Mouse (Mus musculus) heart, postnatal 0 days (tissue): Measurements from ENCODE around the gene Onecut1. TPM values are rescaled to one million over a fixed set of nuclear protein-coding genes. Genes with fewer than 3 reads are reported as not detected.

Experiments
- ATAC-seq: fragments of 200-750 bp; cut with Nextera tagmentation; 2 replicates; pipeline ENCODE4 v1.8.0; 2017; ENCODE audit warnings: low read depth, moderate number of reproducible peaks, moderate library complexity; ENCODE audit not compliant: insufficient read depth
- DNase-seq: peaks from one replicate; pipeline ENCODE4 v3.0.0-alpha.2; 2016; ENCODE audit warnings: low spot score
- H3K27ac ChIP-seq: fragments of 300-500 bp; sonication (generic); 2 replicates; pipeline ENCODE4 v1.5.1; 2014; ENCODE audit warnings: low read depth, mild to moderate bottlenecking
- H3K27me3 ChIP-seq: fragments of 300-500 bp; sonication (generic); 2 replicates; pipeline ENCODE4 v1.6.1; 2014; ENCODE audit warnings: low read length, mixed read lengths; ENCODE audit not compliant: control insufficient read depth, insufficient read depth
- H3K36me3 ChIP-seq: fragments of 300-500 bp; sonication (generic); replicated peaks from 2 replicates; pipeline ENCODE4 v1.6.1; 2014; ENCODE audit warnings: low read length, mixed read lengths; ENCODE audit not compliant: control insufficient read depth, insufficient read depth
- H3K4me1 ChIP-seq: fragments of 300-500 bp; sonication (generic); 2 replicates; pipeline ENCODE4 v1.6.1; 2014; ENCODE audit warnings: antibody characterized with exemption; ENCODE audit not compliant: control insufficient read depth, insufficient read depth
- H3K4me2 ChIP-seq: fragments of 300-500 bp; sonication (generic); 2 replicates; pipeline ENCODE4 v1.6.1; 2014; ENCODE audit warnings: low read depth, mild to moderate bottlenecking, low read length, moderate library complexity
- H3K4me3 ChIP-seq: fragments of 300-500 bp; sonication (generic); 2 replicates; pipeline ENCODE4 v1.5.1; 2014; ENCODE audit warnings: low read depth, low read length
- H3K9ac ChIP-seq: fragments of 300-500 bp; sonication (generic); replicated peaks from 2 replicates; pipeline ENCODE4 v1.6.1; 2014; ENCODE audit warnings: low read depth, low read length, mixed read lengths
- H3K9me3 ChIP-seq: fragments of 300-500 bp; sonication (generic); replicated peaks from 2 replicates; pipeline ENCODE4 v1.6.1; 2016; ENCODE audit warnings: low read length; ENCODE audit not compliant: control insufficient read depth
- CTCF ChIP-seq: IDR thresholded peaks from 2 replicates; pipeline ENCODE4 v1.5.1; 2016; ENCODE audit warnings: antibody characterized with exemption, control low read depth, low read depth
- EP300 ChIP-seq: IDR thresholded peaks from 2 replicates; pipeline ENCODE4 v1.6.1; 2016; ENCODE audit warnings: antibody characterized with exemption, low read depth
- WGBS: fragments of 180-500 bp; shearing (Covaris S2); extraction: QIAGEN DNeasy Blood & Tissue Kit; methylation state at CpG from one replicate; pipeline ENCODE4 v1.1.7; 2014; 5-methylcytosine and 5-hydroxymethylcytosine counted together
- polyA plus RNA-seq: library from polyadenylated mRNA; unstranded; fragments of >200 nt; fragmentation: Nextera tagmentation; extraction: Ambion mirVana; gene quantifications from 2 replicates; pipeline ENCODE4 v1.2.1, GENCODE M21; 2015
- total RNA-seq: library from RNA; depleted of rRNA; stranded (reverse); fragments of >200 nt; gene quantifications from 2 replicates; pipeline ENCODE4 v1.2.3, GENCODE M21; 2014; ENCODE audit warnings: low replicate concordance; rRNA removed

Gene Onecut1
- total and polyA plus RNA-seq, 2 experiments from 2014 or later, result not detected

DNA sequence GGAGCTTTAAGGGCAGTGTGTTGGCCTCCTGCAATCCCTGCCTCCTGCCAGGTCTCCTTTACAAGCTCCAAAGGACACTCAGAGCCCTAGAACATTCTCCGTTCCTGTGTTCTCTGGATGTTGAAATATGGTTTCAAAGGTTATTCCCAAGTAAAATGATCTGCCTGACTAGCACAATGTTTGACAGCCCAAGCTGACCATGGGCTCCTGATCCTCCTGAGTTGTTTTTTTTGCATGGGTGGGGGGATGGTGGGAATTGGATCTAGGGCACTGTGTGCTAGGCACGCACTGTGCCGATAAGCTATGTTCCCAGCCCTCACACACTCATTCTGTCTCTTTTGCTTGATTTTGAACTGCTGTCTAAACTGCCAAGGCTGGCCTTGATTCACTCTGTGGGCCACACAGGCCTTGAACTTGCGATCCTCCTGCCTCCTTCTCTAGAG lies 68.3 kb downstream of the Onecut1 start:
- WGBS, result 86% methylated on average over 4 of the region's 4 CpGs
- no peaks in the 10 kb centered on the region for H3K4me1 ChIP-seq

DNA sequence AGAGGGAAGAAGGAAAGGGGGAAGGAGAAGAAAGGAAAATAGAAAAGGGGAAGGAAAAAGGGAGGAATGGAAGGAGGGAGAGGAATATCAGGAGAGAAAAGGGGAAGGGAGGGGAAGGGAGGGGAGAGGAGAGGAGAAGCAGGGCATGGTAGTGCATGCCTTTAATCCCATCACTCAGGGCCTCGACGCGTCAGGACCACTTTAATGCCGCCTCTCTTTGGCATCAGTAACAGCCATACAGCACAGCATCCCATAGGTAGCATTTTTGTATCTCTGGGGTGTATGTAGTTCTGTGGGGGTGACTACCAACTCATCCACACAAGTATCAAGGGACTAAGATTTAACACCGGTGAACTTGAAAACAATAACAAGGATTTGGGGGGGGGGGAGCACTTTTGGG lies 68.9 kb downstream of the Onecut1 start:
- ATAC-seq, result no peak
- Histone ChIP-seq H3K4me1 (no peaks in the 10 kb centered on the region), H3K4me3 (no peak overlapping the region), H3K4me2 (no peak overlapping the region), H3K27ac (no peak overlapping the region), H3K27me3 (no peaks in the 10 kb centered on the region), H3K9ac (no peak overlapping the region), H3K36me3 (no peaks in the 10 kb centered on the region), H3K9me3 (no peaks in the 10 kb centered on the region)
- 88% methylated on average over 5 of the region's 5 CpGs for WGBS
- TF ChIP-seq CTCF (no peak), EP300 (no peak)
- no peak for DNase-seq

More for the DNA sequence above, 68.3 kb downstream of the Onecut1 start:
- TF ChIP-seq CTCF (no peak), EP300 (no peak)
- Histone ChIP-seq H3K9me3 (no peaks in the 10 kb centered on the region), H3K4me2 (no peak overlapping the region), H3K9ac (no peak overlapping the region), H3K4me3 (no peak overlapping the region), H3K27ac (no peak overlapping the region), H3K36me3 (no peaks in the 10 kb centered on the region), H3K27me3 (no peaks in the 10 kb centered on the region)
- ATAC-seq (no peak), DNase-seq (no peak)

DNA sequence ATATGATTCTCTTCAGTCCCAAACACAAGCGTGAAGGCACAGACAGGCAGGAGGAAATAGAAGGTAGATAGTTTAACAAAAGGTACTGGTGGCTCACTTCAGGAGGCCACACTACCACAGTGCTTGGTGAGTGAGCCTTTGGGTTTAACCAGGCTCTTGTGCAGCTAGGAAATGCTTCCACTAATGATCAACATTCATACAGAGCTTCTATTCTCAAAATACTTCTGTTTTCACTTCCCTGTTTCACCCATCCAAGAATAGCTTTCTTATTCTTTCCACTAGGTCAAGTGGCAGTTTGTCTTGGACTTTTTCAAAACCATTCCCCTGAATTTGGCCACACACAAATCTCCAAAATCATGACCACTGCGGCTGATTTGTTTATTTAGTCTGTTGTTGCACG lies 73.6 kb downstream of the Onecut1 start:
- Histone ChIP-seq H3K4me3 (no peak overlapping the region), H3K9ac (no peak overlapping the region), H3K9me3 (no peaks in the 10 kb centered on the region), H3K27ac (no peak overlapping the region), H3K36me3 (no peaks in the 10 kb centered on the region), H3K4me2 (no peak overlapping the region), H3K4me1 (no peaks in the 10 kb centered on the region), H3K27me3 (no peaks in the 10 kb centered on the region)
- DNase-seq, result no peak
- no peak for TF ChIP-seq EP300
- no peak for TF ChIP-seq CTCF
- WGBS, result 71% methylated on average over 3 of the region's 3 CpGs
- no peak for ATAC-seq

DNA sequence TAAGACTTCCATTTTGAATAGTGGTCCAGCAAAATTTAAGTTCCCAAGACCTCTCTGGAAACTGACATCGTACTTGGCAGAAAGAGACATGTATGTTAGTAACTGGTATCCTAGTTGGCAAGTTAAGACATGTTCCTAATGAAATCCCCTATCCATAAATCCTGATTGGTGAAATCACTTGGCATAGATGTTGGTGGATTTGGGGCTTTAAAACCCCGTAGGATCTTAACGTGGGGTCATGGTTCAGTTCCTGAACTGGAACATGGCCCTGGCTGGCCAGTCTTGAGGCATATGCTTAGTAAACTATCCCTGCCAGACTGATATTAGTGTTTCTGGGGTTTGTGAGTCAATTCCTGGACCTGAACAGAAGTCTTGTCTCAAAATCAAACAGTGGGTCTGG lies 76.0 kb downstream of the Onecut1 start:
- Histone ChIP-seq H3K36me3 (no peaks in the 10 kb centered on the region), H3K27ac (no peak overlapping the region), H3K4me2 (no peak overlapping the region), H3K27me3 (no peaks in the 10 kb centered on the region), H3K9ac (no peak overlapping the region), H3K4me3 (no peak overlapping the region), H3K9me3 (no peaks in the 10 kb centered on the region), H3K4me1 (no peaks in the 10 kb centered on the region)
- WGBS, result 87% methylated on average over 3 of the region's 3 CpGs
- DNase-seq (no peak), ATAC-seq (no peak)
- TF ChIP-seq EP300, result no peak
- TF ChIP-seq CTCF, result no peak

DNA sequence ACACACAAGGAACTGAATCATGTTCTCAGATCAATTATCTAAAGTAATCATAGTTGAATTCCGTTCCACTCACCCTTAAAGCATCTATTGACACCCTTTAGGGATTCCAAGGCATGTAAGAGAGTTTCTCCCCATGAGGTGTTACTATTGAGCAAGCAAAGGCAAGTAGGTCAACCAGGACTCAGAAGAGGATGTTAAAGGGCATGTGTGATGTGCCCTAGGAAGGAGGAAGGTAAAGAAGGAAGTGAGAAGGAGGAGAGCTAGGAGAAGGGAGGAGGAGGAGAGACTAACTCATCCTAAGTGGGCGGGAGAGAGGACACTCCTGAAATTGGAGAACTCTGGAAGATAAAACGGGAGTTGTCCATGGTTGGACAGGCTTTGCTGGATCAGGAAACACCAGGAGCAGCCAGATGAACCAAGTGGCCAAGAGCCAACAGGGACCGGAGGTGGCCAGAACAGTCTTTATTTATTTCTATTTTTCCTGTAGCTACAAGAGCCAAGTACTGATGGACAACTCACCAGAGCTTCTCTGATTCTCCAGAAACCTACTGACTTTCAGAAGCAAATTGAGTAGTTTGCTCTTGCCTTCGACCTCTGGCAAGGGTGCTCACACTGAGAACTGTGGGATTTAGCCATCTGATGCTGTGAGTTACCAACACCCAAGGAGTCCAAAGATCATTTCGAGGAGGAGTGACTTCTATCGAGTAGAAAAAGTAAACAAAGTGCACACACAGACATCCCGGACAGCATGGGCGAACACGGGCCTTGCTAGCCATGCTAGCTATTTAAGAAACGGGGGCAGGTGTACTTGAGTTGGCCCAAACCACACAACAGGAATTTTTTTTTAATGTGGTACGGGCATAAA lies 77.2 kb downstream of the Onecut1 start:
- H3K36me3 ChIP-seq, result no peaks in the 10 kb centered on the region
- H3K27me3 ChIP-seq, result no peaks in the 10 kb centered on the region
- no peak overlapping the region for H3K9ac ChIP-seq
- H3K4me2 ChIP-seq, result no peak overlapping the region
- DNase-seq (no peak), ATAC-seq (no peak)
- 72% methylated on average over 12 of the region's 12 CpGs for WGBS
- no peaks in the 10 kb centered on the region for H3K4me1 ChIP-seq
- H3K27ac ChIP-seq, result no peak overlapping the region
- H3K4me3 ChIP-seq, result no peak overlapping the region
- no peaks in the 10 kb centered on the region for H3K9me3 ChIP-seq
- TF ChIP-seq EP300 (no peak), CTCF (no peak)

Other genes starting within 250 kb of the Onecut1 start
- 14.4 and 20.8 TPM in 2 replicates for gene Fam214a, start 91.0 kb downstream of the Onecut1 start, total RNA-seq
- gene Fam214a, start 91.0 kb downstream of the Onecut1 start, polyA plus RNA-seq, result 12.4 and 13.3 TPM in 2 replicates
- 24.3 and 44.3 TPM in 2 replicates for gene Arpp19, start 175.7 kb downstream of the Onecut1 start, total RNA-seq
- gene Arpp19, start 175.7 kb downstream of the Onecut1 start, polyA plus RNA-seq, result 229 and 244 TPM in 2 replicates
- gene Myo5a, start 209.1 kb downstream of the Onecut1 start, total RNA-seq, result 6.2 and 7.1 TPM in 2 replicates
- 3.1 and 3.6 TPM in 2 replicates for gene Myo5a, start 209.1 kb downstream of the Onecut1 start, polyA plus RNA-seq